Mouse (Mus musculus) limb, embryonic 13.5 days (tissue): ENCODE measurements at regions not wholly inside any gene's neighbourhood (a gene's known extent, or its start where the extent isn't known, plus 50 kb on each side); places are given as distances from the start of the nearest gene placed in this dataset.

Experiments used
- ATAC-seq: fragments of 200-750 bp; cut with Nextera tagmentation; 2 replicates; pipeline ENCODE4 v1.8.0; 2017; ENCODE audit warnings: low read depth, moderate number of reproducible peaks, moderate TSS enrichment; ENCODE audit not compliant: low FRiP score
- H3K27ac ChIP-seq: fragments of 300-500 bp; sonication (generic); 2 replicates; pipeline ENCODE4 v1.5.1; 2015; ENCODE audit warnings: inconsistent platforms, mild to moderate bottlenecking, moderate library complexity
- H3K27me3 ChIP-seq: fragments of 300-500 bp; sonication (generic); 2 replicates; pipeline ENCODE4 v1.6.1; 2015; ENCODE audit warnings: mild to moderate bottlenecking, inconsistent platforms
- H3K36me3 ChIP-seq: fragments of 300-500 bp; sonication (generic); 2 replicates; pipeline ENCODE4 v1.6.1; 2015; ENCODE audit warnings: inconsistent platforms, mild to moderate bottlenecking, moderate library complexity
- H3K4me1 ChIP-seq: fragments of 300-500 bp; sonication (generic); 2 replicates; pipeline ENCODE4 v1.6.1; 2015; ENCODE audit warnings: inconsistent platforms
- H3K4me2 ChIP-seq: fragments of 300-500 bp; sonication (generic); replicated peaks from 2 replicates; pipeline ENCODE4 v1.6.1; 2015; ENCODE audit warnings: inconsistent platforms, mild to moderate bottlenecking, moderate library complexity
- H3K4me3 ChIP-seq: fragments of 300-500 bp; sonication (generic); 2 replicates; pipeline ENCODE4 v1.5.1; 2015; ENCODE audit warnings: moderate library complexity, mild to moderate bottlenecking, inconsistent platforms
- H3K9ac ChIP-seq: fragments of 300-500 bp; sonication (generic); 2 replicates; pipeline ENCODE4 v1.6.1; 2015; ENCODE audit warnings: mild to moderate bottlenecking, inconsistent platforms
- H3K9me3 ChIP-seq: fragments of 300-500 bp; sonication (generic); 2 replicates; pipeline ENCODE4 v1.6.1; 2016; ENCODE audit warnings: inconsistent platforms
- WGBS: fragments of 180-500 bp; shearing (Covaris S2); methylation state at CpG from one replicate; pipeline ENCODE4 v1.1.7; 2015; 5-methylcytosine and 5-hydroxymethylcytosine counted together

DNA sequence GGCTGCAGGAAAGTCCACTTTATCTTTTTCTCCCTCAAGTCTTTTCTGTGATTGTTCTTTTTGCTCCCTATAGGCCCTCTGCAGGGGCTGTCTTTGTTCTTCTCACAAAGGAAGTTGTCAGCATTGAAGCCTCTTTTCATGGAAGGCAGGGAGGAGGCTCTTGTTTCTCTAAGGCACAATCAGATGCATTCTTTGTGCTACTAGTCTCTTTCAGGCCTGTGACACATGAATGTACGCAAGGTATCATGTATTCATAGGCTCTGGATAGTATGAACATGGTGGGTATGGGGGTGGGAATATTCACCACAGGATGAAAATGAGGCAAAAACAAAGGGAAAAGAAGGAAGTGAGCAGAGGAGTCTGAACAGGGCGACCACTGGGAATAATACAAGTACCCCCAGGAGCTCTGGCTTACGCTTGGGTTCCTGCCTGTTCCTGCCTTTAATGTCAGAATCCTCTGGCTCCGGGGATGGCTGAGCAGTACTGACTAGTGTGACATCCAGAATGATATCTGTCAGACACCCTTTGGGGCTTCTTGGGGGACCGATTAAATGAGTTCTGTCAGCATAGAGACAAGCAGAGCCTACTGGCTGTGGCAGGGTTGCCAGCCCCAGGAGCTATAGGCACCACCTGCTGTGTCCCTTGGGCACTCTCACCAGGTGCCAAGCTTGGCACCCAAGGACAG lies 583.7 kb upstream of the Plxna2 start:
- ATAC-seq: no peak
- WGBS: 73% methylated on average over 5 of the region's 5 CpGs
- Histone ChIP-seq H3K36me3 (no peaks in the 10 kb centered on the region), H3K4me1 (no peaks in the 10 kb centered on the region), H3K9me3 (no peaks in the 10 kb centered on the region), H3K4me2 (no peak overlapping the region), H3K9ac (no peak overlapping the region), H3K27ac (no peak overlapping the region), H3K4me3 (no peak overlapping the region), H3K27me3 (0 out of 2 replicates have a peak, but pooled peaks cover 3% of the 10 kb centered on the region)

GRCm38 (mm10) chr1:194032603-194033002 lies 585.4 kb upstream of the Plxna2 start:
- ATAC-seq: no peak
- WGBS: 92% methylated on average over 1 of the region's 1 CpGs

DNA sequence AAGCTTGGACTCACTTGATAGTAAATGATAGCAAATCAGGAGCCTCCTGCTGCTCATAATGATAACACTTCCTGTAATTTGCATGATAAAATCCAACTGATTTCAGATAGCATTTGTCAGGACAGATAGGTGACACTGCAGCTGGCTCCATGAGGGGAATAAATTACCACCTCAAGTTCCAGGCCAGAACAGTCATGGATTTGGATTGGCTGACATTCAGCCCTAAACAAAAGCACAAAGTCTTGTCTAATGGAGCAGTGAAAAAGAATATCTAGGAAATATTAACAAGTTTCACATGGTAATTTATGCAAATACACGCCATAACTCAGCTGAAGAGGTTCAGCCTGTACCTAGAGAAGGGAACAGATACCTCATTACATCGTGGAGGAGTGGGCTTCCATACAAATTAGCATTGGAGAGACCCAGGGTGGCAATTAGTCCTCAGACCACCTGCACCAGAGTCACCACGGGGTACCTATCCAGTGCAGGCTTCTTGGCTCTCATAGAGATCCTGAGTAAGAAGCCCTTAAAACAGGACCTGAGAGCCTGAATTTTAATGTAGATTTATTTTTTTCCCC lies 587.3 kb upstream of the Plxna2 start:
- H3K4me1 ChIP-seq: no peaks in the 10 kb centered on the region
- 58% methylated on average over 3 of the region's 3 CpGs for WGBS

More at GRCm38 (mm10) chr1:194032603-194033002, 585.4 kb upstream of the Plxna2 start:
- Histone ChIP-seq H3K36me3 (no peaks in the 10 kb centered on the region), H3K27me3 (0 out of 2 replicates have a peak, but pooled peaks cover 3% of the 10 kb centered on the region), H3K4me1 (no peaks in the 10 kb centered on the region), H3K9me3 (no peaks in the 10 kb centered on the region), H3K27ac (no peak overlapping the region), H3K4me3 (no peak overlapping the region), H3K4me2 (no peak overlapping the region), H3K9ac (no peak overlapping the region)

DNA sequence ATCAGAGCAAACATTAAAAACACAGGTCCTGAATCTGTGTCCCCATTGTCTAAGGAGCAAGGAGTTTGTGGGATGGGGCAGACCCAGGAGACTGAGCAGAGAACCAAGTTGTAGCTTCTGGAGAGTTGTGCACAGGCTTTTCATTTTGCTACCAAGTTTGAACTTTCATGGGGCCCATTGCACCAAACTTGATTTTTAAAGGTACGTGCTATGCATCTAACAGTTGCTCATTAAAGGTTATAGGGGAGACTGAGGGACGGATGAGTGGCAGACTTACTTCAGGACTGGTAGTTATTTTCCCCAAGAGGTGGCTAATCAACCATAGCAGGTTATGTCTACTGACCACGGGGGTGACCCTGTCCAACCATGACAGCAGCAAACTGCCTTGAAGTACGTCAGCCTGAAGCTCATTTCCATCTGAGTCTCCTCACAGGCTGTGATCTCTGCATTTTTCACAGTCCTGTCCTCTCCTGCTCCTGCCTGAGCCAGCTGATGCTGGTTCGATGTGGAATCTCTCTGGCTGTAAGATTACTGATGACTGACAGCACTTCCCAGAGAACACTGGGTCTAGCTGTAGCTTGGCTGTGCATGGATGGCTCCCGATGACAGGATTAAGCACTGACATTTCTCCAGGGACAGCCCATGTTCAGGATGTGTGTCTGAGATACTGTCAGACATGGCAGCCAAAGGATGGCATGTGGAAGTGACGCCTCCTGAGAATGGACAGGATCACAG lies 590.9 kb upstream of the Plxna2 start:
- H3K27me3 ChIP-seq: no peaks in the 10 kb centered on the region
- no peak overlapping the region for H3K9ac ChIP-seq
- no peak overlapping the region for H3K4me2 ChIP-seq
- ATAC-seq: no peak
- 72% methylated on average over 7 of the region's 7 CpGs for WGBS
- no peak overlapping the region for H3K27ac ChIP-seq
- no peaks in the 10 kb centered on the region for H3K36me3 ChIP-seq
- H3K4me1 ChIP-seq: no peaks in the 10 kb centered on the region
- no peak overlapping the region for H3K4me3 ChIP-seq
- no peaks in the 10 kb centered on the region for H3K9me3 ChIP-seq

More for the DNA sequence above, 587.3 kb upstream of the Plxna2 start:
- Histone ChIP-seq H3K36me3 (no peaks in the 10 kb centered on the region), H3K4me2 (no peak overlapping the region), H3K27ac (no peak overlapping the region), H3K9ac (no peak overlapping the region), H3K4me3 (no peak overlapping the region), H3K27me3 (no peaks in the 10 kb centered on the region), H3K9me3 (no peaks in the 10 kb centered on the region)
- ATAC-seq: no peak

DNA sequence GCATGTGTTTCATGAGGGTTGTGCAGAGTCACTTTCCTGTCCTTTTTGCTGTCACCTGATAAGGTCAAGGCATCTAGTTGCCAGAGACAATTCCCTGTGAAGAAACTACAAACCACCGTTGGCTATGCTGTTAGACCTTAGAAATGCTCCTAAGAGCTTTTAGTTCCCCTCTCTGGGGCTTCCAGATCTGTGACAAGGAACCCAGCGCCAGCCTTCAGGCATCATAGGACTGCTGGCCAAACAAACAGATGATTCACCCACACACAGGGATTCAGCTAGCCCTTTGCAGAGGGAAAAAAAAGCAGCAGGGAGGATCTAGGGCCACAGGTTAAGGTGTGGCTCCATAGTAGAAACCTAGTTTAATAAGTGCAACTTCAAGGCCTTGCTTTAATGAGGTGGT lies 591.8 kb upstream of the Plxna2 start:
- H3K36me3 ChIP-seq: no peaks in the 10 kb centered on the region
- no peak overlapping the region for H3K9ac ChIP-seq
- no peak overlapping the region for H3K27ac ChIP-seq
- no peaks in the 10 kb centered on the region for H3K4me1 ChIP-seq
- no peak overlapping the region for H3K4me2 ChIP-seq
- H3K27me3 ChIP-seq: no peaks in the 10 kb centered on the region
- WGBS: 31% methylated on average over 2 of the region's 2 CpGs
- no peaks in the 10 kb centered on the region for H3K9me3 ChIP-seq
- H3K4me3 ChIP-seq: no peak overlapping the region
- ATAC-seq: no peak

- no peak for ATAC-seq
- Histone ChIP-seq H3K27me3 (no peaks in the 10 kb centered on the region), H3K4me1 (no peaks in the 10 kb centered on the region), H3K4me2 (no peak overlapping the region), H3K4me3 (no peak overlapping the region), H3K36me3 (no peaks in the 10 kb centered on the region), H3K9ac (no peak overlapping the region), H3K9me3 (no peaks in the 10 kb centered on the region), H3K27ac (no peak overlapping the region)
Measured at GRCm38 (mm10) chr1:194019282-194019681, 598.7 kb upstream of the Plxna2 start.

- WGBS: 71% methylated on average over 2 of the region's 2 CpGs
- ATAC-seq: no peak
Measured at GRCm38 (mm10) chr1:193992226-193992625, 622.1 kb upstream of the Camk1g start.

DNA sequence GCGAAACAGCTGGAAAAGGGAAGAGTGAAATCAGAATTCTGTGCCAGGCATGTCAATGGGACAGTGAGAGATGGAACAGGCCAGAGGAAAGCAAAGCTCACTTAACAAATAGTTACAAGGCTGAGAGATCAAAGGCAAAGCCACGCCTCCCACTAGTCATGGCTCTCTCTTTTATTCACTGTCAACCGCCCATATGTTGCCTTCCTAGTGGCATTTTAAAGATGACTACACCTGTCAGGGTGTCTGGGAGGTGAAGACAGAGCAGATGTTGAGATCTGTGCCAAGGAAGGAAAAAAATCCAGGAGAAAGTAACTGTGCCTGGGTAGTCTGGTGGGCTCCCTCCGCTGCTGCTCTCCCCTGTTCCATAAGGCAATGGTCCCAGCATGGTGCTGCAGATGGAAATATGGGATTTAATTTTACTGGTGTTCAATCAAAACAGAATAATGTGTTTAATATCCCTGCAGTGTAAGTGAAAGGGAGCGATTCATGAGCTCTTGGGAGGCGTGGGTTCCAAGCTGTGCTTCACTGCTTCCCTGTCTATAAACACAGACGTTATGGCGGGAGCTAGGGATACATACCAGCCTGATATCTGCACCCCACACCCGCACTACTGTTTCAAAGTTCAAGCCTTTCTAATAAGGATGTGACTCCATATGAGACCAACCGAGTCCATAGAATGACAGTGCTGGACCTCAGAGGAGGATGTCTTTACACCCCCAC lies 620.0 kb upstream of the Camk1g start:
- peaks cover 17% of the 10 kb centered on the region for H3K4me1 ChIP-seq
- no peak overlapping the region for H3K4me3 ChIP-seq
- H3K27ac ChIP-seq: no peak overlapping the region
- no peaks in the 10 kb centered on the region for H3K36me3 ChIP-seq
- ATAC-seq: peak; percentile 11; the same call in 1 of the 2 replicates
- H3K4me2 ChIP-seq: peak overlapping the region; percentile 32
- 34% methylated on average over 10 of the region's 10 CpGs for WGBS
- H3K9ac ChIP-seq: no peak overlapping the region
- peaks cover 20% of the 10 kb centered on the region for H3K27me3 ChIP-seq
- H3K9me3 ChIP-seq: no peaks in the 10 kb centered on the region

More at GRCm38 (mm10) chr1:193992226-193992625, 622.1 kb upstream of the Camk1g start:
- Histone ChIP-seq H3K4me1 (peaks cover 17% of the 10 kb centered on the region), H3K9me3 (no peaks in the 10 kb centered on the region), H3K36me3 (no peaks in the 10 kb centered on the region), H3K27me3 (peaks cover 20% of the 10 kb centered on the region), H3K27ac (no peak overlapping the region), H3K9ac (no peak overlapping the region), H3K4me3 (no peak overlapping the region), H3K4me2 (no peak overlapping the region)

DNA sequence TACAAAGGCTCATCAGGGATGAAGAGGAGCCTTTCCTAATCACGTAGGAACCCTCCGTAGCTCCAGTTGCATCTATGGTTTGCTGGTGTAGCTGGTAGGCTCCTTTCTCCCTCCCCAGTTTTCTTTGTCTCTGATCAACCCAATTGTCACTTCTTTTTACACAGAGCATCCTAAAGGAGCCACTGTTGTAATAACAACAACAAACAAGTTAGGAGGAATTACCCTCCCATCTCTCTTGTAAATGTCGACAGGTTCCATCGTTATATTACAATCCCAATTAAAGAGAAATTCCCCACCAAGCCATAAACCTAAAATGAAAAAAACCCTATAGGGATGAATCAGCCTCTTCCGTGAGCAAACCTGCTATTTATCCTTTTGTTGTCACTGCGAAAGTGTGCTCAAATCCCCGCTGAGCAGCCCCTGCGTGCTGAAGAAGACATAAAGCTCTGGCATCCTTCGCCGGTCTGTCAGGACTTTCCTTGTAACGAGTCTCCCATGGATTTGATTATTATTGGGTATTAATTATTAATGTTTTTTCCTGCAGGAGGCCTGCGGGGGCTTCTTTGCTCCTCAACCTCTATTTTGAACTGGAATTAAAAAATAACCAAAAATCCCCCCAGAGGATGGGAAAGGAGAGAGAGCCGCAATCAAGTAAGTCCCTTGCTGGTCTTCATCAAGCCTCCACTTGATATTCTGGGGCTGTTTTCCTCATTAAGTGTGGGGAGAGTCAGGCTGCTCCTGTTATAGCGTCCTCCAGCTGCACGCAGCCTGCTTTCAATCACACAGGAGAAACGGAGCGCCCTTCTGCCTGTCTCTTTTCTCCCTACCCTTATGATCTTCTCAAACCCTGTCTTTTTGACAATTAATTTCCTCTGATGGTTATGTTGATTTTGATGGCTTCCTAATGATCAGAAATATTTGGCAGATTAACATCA lies 619.1 kb upstream of the Camk1g start:
- H3K4me1 ChIP-seq: peaks cover 17% of the 10 kb centered on the region
- WGBS: 10% methylated on average over 17 of the region's 17 CpGs
- peaks cover 20% of the 10 kb centered on the region for H3K27me3 ChIP-seq
- H3K36me3 ChIP-seq: no peaks in the 10 kb centered on the region
- no peak for ATAC-seq
- no peak overlapping the region for H3K27ac ChIP-seq
- peak overlapping the region; percentile 32 for H3K4me2 ChIP-seq
- H3K9me3 ChIP-seq: no peaks in the 10 kb centered on the region
- H3K9ac ChIP-seq: no peak overlapping the region
- H3K4me3 ChIP-seq: no peak overlapping the region

- 91% methylated on average over 4 of the region's 4 CpGs for WGBS
- Histone ChIP-seq H3K4me3 (no peak overlapping the region), H3K27ac (no peak overlapping the region), H3K36me3 (no peaks in the 10 kb centered on the region), H3K9ac (no peak overlapping the region), H3K4me2 (no peak overlapping the region), H3K4me1 (no peaks in the 10 kb centered on the region), H3K27me3 (peaks cover 7% of the 10 kb centered on the region; the same call in 1 of the 2 replicates), H3K9me3 (no peaks in the 10 kb centered on the region)
- no peak for ATAC-seq
Measured at GRCm38 (mm10) chr1:193980571-193980970, 610.5 kb upstream of the Camk1g start.

GRCm38 (mm10) chr1:193971537-193971936 lies 601.4 kb upstream of the Camk1g start:
- WGBS: 8% methylated on average over 1 of the region's 1 CpGs
- no peak overlapping the region for H3K4me3 ChIP-seq
- H3K4me1 ChIP-seq: 0 out of 2 replicates have a peak, but pooled peaks cover 5% of the 10 kb centered on the region
- no peaks in the 10 kb centered on the region for H3K36me3 ChIP-seq
- H3K27me3 ChIP-seq: peaks cover 6% of the 10 kb centered on the region; the same call in 1 of the 2 replicates
- H3K4me2 ChIP-seq: no peak overlapping the region
- peak; percentile 44; the same call in 1 of the 2 replicates for ATAC-seq
- no peak overlapping the region for H3K9ac ChIP-seq
- H3K9me3 ChIP-seq: no peaks in the 10 kb centered on the region
- no peak overlapping the region for H3K27ac ChIP-seq
